Mouse (Mus musculus): ENCODE results near the gene BC024978.

BC024978 gene

DNA sequence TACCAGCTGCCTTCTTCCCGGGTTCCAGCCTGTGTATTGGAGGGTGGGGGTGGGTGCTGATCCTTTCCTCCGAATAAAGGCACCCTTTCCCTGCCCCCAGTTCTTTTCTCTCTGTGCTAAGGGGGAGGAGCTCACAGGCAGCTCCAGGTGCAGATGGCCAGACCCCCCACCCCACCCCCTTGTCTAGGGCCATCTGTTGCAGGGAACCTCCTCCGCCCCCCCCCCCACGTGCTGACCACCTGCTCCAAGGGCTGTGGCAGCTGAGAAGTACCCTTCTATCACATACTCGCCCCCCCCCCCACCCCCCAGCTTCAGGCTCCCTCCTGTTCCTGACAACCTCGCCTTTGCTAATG, 62.2 kb downstream of the BC024978 start:
- no peak for DNase-seq (ENCODE audit: extremely low read depth, low read depth, low spot score)

DNA sequence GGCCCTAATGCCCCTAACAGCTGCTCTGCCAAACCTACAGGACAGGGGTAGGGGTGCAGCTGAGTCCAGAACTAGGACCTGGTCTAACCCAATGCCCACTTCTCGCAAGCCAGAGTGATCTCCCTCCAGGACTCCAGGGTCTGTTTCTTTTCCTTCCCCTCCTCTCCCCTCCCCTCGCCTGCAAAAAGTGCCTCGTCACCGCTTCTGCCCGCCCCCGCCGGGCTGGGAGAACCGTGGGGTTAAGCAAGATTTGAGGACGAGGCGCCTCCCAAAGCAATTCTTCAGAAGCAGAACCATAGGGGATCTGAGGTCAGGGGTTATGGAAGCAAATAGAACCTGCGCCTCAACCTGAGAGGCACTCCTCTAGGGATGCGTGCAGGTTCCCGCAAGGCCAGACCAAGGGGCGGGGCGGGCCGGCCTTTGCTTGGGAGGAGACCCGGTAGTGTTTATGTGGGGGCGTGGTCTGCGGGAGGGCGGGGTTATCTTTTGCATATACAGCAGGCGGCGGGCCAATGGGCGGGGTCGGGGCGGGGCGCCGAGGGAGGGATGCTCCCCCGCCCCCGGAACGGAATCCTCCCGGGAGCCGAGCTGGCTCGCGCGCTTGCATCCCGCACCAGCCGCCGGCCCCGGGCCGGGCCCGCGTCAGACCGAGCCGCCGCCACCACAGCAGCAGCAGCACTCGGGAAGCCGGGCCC, 62.8 kb downstream of the BC024978 start, which contains the start of gene Numbl:
TSS of gene Numbl (plus strand) at position 229 of the 695 bp plus-strand sequence.
- DNase-seq (ENCODE audit: extremely low read depth, low read depth, low spot score): no peak

DNA sequence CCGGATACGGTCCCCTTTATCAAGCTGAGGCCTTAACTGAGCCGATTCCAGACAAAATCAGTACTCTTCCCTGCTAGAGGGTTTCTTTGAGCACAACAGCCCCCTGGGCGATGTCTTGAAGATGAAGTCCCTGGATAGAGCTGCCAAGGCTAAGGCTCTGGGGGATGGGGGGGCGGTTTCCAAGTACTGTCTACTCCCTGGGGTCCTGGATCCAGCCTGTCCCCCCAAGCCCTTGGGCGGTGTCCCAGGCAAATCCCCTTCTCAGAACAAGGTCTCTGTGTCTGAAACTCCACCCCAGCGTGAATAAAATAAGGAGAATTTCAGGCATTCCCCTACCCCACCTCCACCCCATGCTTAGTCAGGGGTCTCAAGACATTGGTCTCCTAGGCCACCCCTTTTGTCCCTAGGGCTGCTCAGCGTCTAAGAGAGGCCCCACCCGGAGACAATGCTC, 63.7 kb downstream of the BC024978 start:
- no peak for DNase-seq (ENCODE audit: extremely low read depth, low read depth, low spot score)

DNA sequence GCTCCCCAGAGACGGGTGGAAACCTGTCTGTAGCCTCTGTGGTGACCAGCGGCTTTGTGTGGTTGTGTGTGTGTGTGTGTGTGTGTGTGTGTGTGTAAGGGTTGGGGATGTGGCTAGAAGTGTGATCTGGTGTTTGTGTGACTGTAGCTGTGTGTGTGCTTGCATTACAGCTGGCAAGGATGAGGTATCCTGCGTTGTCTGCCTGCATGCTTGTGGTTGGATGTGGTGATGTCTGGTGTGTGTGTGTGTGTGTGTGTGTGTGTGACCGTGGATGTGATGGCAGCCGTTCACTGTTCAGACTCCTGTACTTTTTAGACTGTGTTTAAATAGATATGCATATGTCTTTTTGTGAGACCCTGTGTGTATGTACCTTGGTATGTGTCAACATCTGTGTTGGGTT, 64.2 kb downstream of the BC024978 start:
- no peak for DNase-seq (ENCODE audit: extremely low read depth, low read depth, low spot score)

Data from fat pad, adult 2 months (tissue).